In the genomic region with DNA sequence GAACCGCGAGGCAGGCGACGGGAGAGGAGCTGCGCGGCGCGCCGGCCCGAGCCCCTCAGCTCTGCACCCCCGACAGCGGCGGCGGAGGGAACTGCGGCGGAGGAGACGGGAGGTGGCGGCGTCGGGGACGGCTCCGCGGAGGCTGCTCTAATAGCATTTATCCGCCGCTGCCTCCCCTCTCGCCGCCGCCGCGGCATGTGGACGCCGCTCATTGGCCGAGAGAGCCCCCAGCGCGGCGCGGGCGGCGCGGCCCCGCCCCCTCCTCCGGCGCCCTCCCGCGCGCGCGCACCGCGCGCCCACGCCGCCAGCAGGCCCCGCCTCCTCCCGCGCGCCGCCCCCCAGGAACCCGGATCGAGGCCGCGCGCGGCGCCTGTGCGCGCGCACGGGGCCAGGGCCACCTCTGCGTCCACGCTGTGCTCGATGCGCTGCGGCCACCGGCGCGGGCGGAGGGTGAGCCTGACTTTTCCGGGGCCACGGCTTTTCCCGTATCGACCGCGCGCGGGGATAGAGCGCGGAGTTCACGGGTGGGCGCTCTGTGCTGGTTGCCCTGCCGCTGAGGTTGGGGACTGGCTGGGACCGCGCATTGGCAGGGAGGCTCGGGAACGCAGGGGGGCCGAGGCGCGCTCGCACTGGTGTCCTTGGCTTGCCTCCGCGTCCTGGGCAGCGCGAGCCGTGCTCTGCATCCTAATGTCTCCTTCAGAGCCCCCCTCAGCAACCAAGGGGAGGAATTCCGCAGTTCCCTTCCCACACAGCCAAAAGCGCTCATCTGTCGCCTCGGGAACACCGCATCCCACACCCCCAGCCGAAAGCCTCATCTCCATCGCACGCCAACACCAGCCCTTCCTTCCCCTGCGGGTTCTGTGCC, we compare ENCODE assay signal across 8 mouse cellular contexts. TPM values are rescaled to one million over a fixed set of nuclear protein-coding genes. Genes with fewer than 3 reads are reported as not detected.
DNase-seq lines count a peak whose midpoint lies in the region; ATAC-seq and TF ChIP-seq lines count a peak whose summit lies in the region.

A gene (minus strand): TSS at position 149 of the 865 bp plus-strand sequence.

- peak within 1 kb of the TSS; percentile 97 for H3ac ChIP-seq in C2C12 (ENCODE audit: control insufficient read depth, insufficient read length, low read depth)

- peak; percentile 87 for ATAC-seq in heart, embryonic 13.5 days (ENCODE audit: extremely low read depth, insufficient number of reproducible peaks, low FRiP score, low TSS enrichment)
- peak; percentile 92 for ATAC-seq in liver, embryonic 12.5 days
- ATAC-seq in stomach, embryonic 15.5 days (ENCODE audit: insufficient read depth, low FRiP score, low read depth), result peak; percentile 94

- H3K36me3 ChIP-seq in C2C12 (ENCODE audit: control insufficient read depth, insufficient read depth), result peaks cover 31% of the 10 kb centered on the region
- peaks cover 30% of the 10 kb centered on the region for H3K36me3 ChIP-seq in erythroblast, embryonic 14.5 days (ENCODE audit: control insufficient read depth)
- peaks cover 20% of the 10 kb centered on the region for H3K36me3 ChIP-seq in heart, embryonic 13.5 days
- peaks cover 25% of the 10 kb centered on the region for H3K36me3 ChIP-seq in liver, embryonic 12.5 days
- no peaks in the 10 kb centered on the region; the same call in 1 of the 2 replicates for H3K36me3 ChIP-seq in stomach, embryonic 15.5 days

- under 1% methylated on average over 86 of the region's 113 CpGs for WGBS in heart, embryonic 13.5 days
- under 1% methylated on average over 73 of the region's 113 CpGs for WGBS in liver, embryonic 12.5 days (ENCODE audit: insufficient replicate concordance)
- WGBS in stomach, embryonic 15.5 days, result 0% methylated on average over 77 of the region's 113 CpGs

- H3K27me3 ChIP-seq in C2C12 (ENCODE audit: control insufficient read depth, insufficient read depth, insufficient read length), result no peaks in the 10 kb centered on the region
- peaks cover 30% of the 10 kb centered on the region for H3K27me3 ChIP-seq in erythroblast, embryonic 14.5 days (ENCODE audit: control insufficient read depth)
- no peaks in the 10 kb centered on the region for H3K27me3 ChIP-seq in heart, embryonic 13.5 days (replicated peaks)
- peaks cover 29% of the 10 kb centered on the region for H3K27me3 ChIP-seq in liver, embryonic 12.5 days (replicated peaks)
- no peaks in the 10 kb centered on the region for H3K27me3 ChIP-seq in stomach, embryonic 15.5 days (replicated peaks)

- peak; percentile 97 for DNase-seq in brain, embryonic 14.5 days (ENCODE audit: low read depth)
- peak; percentile 96 for DNase-seq in kidney, postnatal 10 days
- peak; percentile 81 to 89 for DNase-seq in natural killer cell, adult 2 months (ENCODE audit: low spot score in 2 of 2)

- peaks cover 30% of the 10 kb centered on the region for H3K4me1 ChIP-seq in erythroblast, embryonic 14.5 days (ENCODE audit: control insufficient read depth)
- H3K4me1 ChIP-seq in heart, embryonic 13.5 days, result peaks cover 39% of the 10 kb centered on the region
- H3K4me1 ChIP-seq in liver, embryonic 12.5 days, result peaks cover 35% of the 10 kb centered on the region
- H3K4me1 ChIP-seq in stomach, embryonic 15.5 days, result peaks cover 19% of the 10 kb centered on the region; the same call in 1 of the 2 replicates

- peak within 1 kb of the TSS; percentile 100 for H3K27ac ChIP-seq in heart, embryonic 13.5 days (replicated peaks)
- H3K27ac ChIP-seq in liver, embryonic 12.5 days, result peak within 1 kb of the TSS; percentile 97
- H3K27ac ChIP-seq in stomach, embryonic 15.5 days, result peak within 1 kb of the TSS; percentile 99

- peak within 1 kb of the TSS; percentile 100 for H3K9ac ChIP-seq in heart, embryonic 13.5 days
- peak within 1 kb of the TSS; percentile 100 for H3K9ac ChIP-seq in liver, embryonic 12.5 days
- peak within 1 kb of the TSS; percentile 99 for H3K9ac ChIP-seq in stomach, embryonic 15.5 days

- H3K79me3 ChIP-seq in C2C12 (ENCODE audit: low read depth), result peaks cover 39% of the 10 kb centered on the region

- peak within 1 kb of the TSS; percentile 79 for H3K4me3 ChIP-seq in C2C12 (ENCODE audit: insufficient read depth, poor library complexity, severe bottlenecking)
- H3K4me3 ChIP-seq in erythroblast, embryonic 14.5 days (replicated peaks), result peak within 1 kb of the TSS; percentile 97
- H3K4me3 ChIP-seq in heart, embryonic 13.5 days, result peak within 1 kb of the TSS; percentile 99
- H3K4me3 ChIP-seq in liver, embryonic 12.5 days, result peak within 1 kb of the TSS; percentile 96
- H3K4me3 ChIP-seq in stomach, embryonic 15.5 days (replicated peaks), result peak within 1 kb of the TSS; percentile 99

- no peak for TF ChIP-seq CTCF in C2C12 (IDR thresholded peaks at IDR 0.05; ENCODE audit: control insufficient read depth, insufficient read depth, insufficient read length)
- TF ChIP-seq CTCF in brain, embryonic 14.5 days (IDR thresholded peaks at IDR 0.05; ENCODE audit: borderline replicate concordance, extremely low read depth, insufficient read depth, insufficient read length), result peak; percentile 40; the same call in 1 of the 2 replicates

- H3K9me3 ChIP-seq in erythroblast, embryonic 14.5 days (ENCODE audit: control insufficient read depth, low read length), result peaks cover 5% of the 10 kb centered on the region
- peaks cover 5% of the 10 kb centered on the region for H3K9me3 ChIP-seq in heart, embryonic 13.5 days
- H3K9me3 ChIP-seq in liver, embryonic 12.5 days (replicated peaks), result peaks cover 7% of the 10 kb centered on the region
- no peaks in the 10 kb centered on the region for H3K9me3 ChIP-seq in stomach, embryonic 15.5 days

- H3K4me2 ChIP-seq in heart, embryonic 13.5 days, result peak within 1 kb of the TSS; percentile 88
- H3K4me2 ChIP-seq in liver, embryonic 12.5 days, result peak within 1 kb of the TSS; percentile 98
- H3K4me2 ChIP-seq in stomach, embryonic 15.5 days, result peak within 1 kb of the TSS; percentile 92

- H3K79me2 ChIP-seq in C2C12 (ENCODE audit: control insufficient read depth, insufficient read depth), result peaks cover 45% of the 10 kb centered on the region

- peak; percentile 97 for TF ChIP-seq POLR2A in brain, embryonic 14.5 days (IDR thresholded peaks at IDR 0.05; ENCODE audit: borderline replicate concordance, extremely low read depth, insufficient read depth, insufficient read length, poor library complexity, severe bottlenecking)

TF ChIP-seq in C2C12, 6 proteins besides CTCF, POLR2A, EP300 and RAD21:
- no peak for TF ChIP-seq FOSL1 (IDR thresholded peaks at IDR 0.05; ENCODE audit: insufficient read depth, low read length, poor library complexity, severe bottlenecking)
- TF ChIP-seq USF1 (IDR thresholded peaks at IDR 0.05; ENCODE audit: low read depth), result no peak
- no peak for TF ChIP-seq MYOD1 (IDR thresholded peaks at IDR 0.05; ENCODE audit: control insufficient read depth, insufficient read length, low read depth)
- TF ChIP-seq CEBPB (IDR thresholded peaks at IDR 0.05; ENCODE audit: low read depth), result no peak
- TF ChIP-seq MAX (IDR thresholded peaks at IDR 0.05), result no peak
- no peak for TF ChIP-seq MYOG (IDR thresholded peaks at IDR 0.05; ENCODE audit: control insufficient read depth, extremely low read depth, insufficient read length)

RNA-seq across cellular contexts. Expression of the gene that starts here (rescaled TPM):
- 101 TPM for polyA plus RNA-seq in C2C12 (2012; fragmentation: generic; extraction: Trizol)
- 102 and 136 TPM in 2 replicates for polyA plus RNA-seq in brain, embryonic 14.5 days (2012; rRNA removed)
- polyA plus RNA-seq in erythroblast, embryonic 14.5 days (2012), result 1.3 and 1.4 TPM in 2 replicates
- polyA plus RNA-seq in heart, embryonic 13.5 days (2015; fragmentation: Nextera tagmentation; extraction: Ambion mirVana), result 221 and 227 TPM in 2 replicates
- polyA plus RNA-seq in liver, embryonic 12.5 days (2016; fragmentation: Nextera tagmentation; extraction: Ambion mirVana), result 44.2 and 45.7 TPM in 2 replicates
- polyA plus RNA-seq in stomach, embryonic 15.5 days (2015; fragmentation: Nextera tagmentation; extraction: Ambion mirVana), result 33.5 and 35.7 TPM in 2 replicates

Comparison
In these comparisons a context has a peak if more than half of its experiments do, and no peak if none do; other contexts are left out.
1. Peak in every context shown above with its lines: DNase-seq, ATAC-seq, H3K4me3 ChIP-seq and H3K27ac ChIP-seq.
2. RNA of the gene that starts here (polyA plus RNA-seq): 221 to 227 TPM in heart, embryonic 13.5 days, 102 to 136 TPM in brain, embryonic 14.5 days, 101 TPM in C2C12 (single experiment), 44.2 to 45.7 TPM in liver, embryonic 12.5 days and 33.5 to 35.7 TPM in stomach, embryonic 15.5 days; 1.3 to 1.4 TPM in erythroblast, embryonic 14.5 days; every median in the first group is over 10 times any median in the second.